ENCODE assay signal across 21 mouse cellular contexts in the genomic region with DNA sequence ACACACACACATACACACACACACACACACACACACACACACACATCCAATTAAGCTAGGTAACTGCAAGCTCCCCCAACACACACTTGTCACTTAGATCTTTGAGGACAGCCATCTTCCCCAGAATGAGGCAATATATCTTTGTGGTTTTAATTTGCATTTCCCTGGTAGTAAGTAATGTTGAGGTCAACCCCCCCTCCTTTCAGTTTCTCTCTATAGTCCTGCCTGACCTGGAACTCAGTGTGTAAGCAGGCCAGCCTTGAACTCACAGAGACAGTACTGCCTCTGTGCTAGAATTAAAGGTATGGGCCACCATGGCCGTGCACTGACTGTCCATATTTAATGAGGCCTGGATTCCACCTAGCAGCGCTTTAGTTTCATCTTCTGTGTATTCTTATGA. TPM values are rescaled to one million over a fixed set of nuclear protein-coding genes. Genes with fewer than 3 reads are reported as not detected.
DNase-seq lines count a peak whose midpoint lies in the region; ATAC-seq lines count a peak whose summit lies in the region.
"Had no signal": no experiment of that assay in that cellular context is flagged by ENCODE, and none has a peak within 500 bp of the region (broad histone marks: within the 10 kb centered on the region; RNA-seq: fewer than 3 reads in every experiment).

No protein-coding gene starts in this region.

- DNase-seq in A20 (ENCODE audit: low read depth, low spot score): peak; percentile 68
- DNase-seq in CD4-positive helper T cell, adult 2 months (ENCODE audit: low read depth, low spot score): peak; percentile 71
- DNase-seq in naive thymus-derived CD4-positive, alpha-beta T cell, adult 2 months (ENCODE audit: low read depth): peak; percentile 54
- no peak for DNase-seq in frontal cortex, postnatal 25 days (ENCODE audit: low spot score in 2 of 2)
- DNase-seq in cerebellum, postnatal 25 days: no peak
- DNase-seq: cerebellum, postnatal 10 days; kidney, adult 8-10 months; thymus, adult 2 months had no signal

- no peak overlapping the region for H3K27ac ChIP-seq in forebrain, embryonic 16.5 days (ENCODE audit: low read length)
- H3K27ac ChIP-seq: forebrain, embryonic 12.5 days; midbrain, embryonic 10.5 days; stomach, embryonic 15.5 days had no signal

- no peak overlapping the region for H3K4me3 ChIP-seq in forebrain, embryonic 16.5 days (replicated peaks; ENCODE audit: low read length)
- H3K4me3 ChIP-seq: forebrain, embryonic 12.5 days; heart, embryonic 12.5 days; midbrain, embryonic 10.5 days; stomach, embryonic 15.5 days had no signal

- H3K9ac ChIP-seq in forebrain, embryonic 16.5 days (replicated peaks; ENCODE audit: low read depth, low read length): no peak overlapping the region
- H3K9ac ChIP-seq: forebrain, embryonic 12.5 days; heart, embryonic 12.5 days; stomach, embryonic 15.5 days had no signal

- H3K4me2 ChIP-seq in forebrain, embryonic 16.5 days (ENCODE audit: low read length): no peak overlapping the region
- H3K4me2 ChIP-seq: forebrain, embryonic 12.5 days; heart, embryonic 12.5 days; stomach, embryonic 15.5 days had no signal

- peak; percentile 78 for ATAC-seq in granulocyte monocyte progenitor cell, adult 5-6 weeks (replicated peaks; ENCODE audit: poor library complexity, severe bottlenecking)
- ATAC-seq in forebrain, embryonic 16.5 days: no peak
- ATAC-seq: hindbrain, embryonic 16.5 days; Patski had no signal

- 0 out of 2 replicates have a peak, but pooled peaks cover 3% of the 10 kb centered on the region for H3K27me3 ChIP-seq in forebrain, embryonic 16.5 days (replicated peaks; ENCODE audit: control insufficient read depth, insufficient read depth, low read length)

- H3K9me3 ChIP-seq in forebrain, embryonic 16.5 days (ENCODE audit: control insufficient read depth, low read length): no peaks in the 10 kb centered on the region
- H3K9me3 ChIP-seq: forebrain, embryonic 12.5 days; heart, embryonic 12.5 days; midbrain, embryonic 10.5 days; stomach, embryonic 15.5 days had no signal

- peaks cover 6% of the 10 kb centered on the region for H3K4me1 ChIP-seq in forebrain, embryonic 16.5 days (replicated peaks; ENCODE audit: control insufficient read depth, insufficient read depth, low read length)
- H3K4me1 ChIP-seq: stomach, embryonic 15.5 days had no signal

- no peaks in the 10 kb centered on the region for H3K36me3 ChIP-seq in forebrain, embryonic 16.5 days (ENCODE audit: control insufficient read depth, insufficient read depth)
- H3K36me3 ChIP-seq: forebrain, embryonic 12.5 days; heart, embryonic 12.5 days; midbrain, embryonic 10.5 days; stomach, embryonic 15.5 days had no signal

- 69% methylated on average over 2 of the region's 2 CpGs for WGBS in forebrain, embryonic 16.5 days

RNA-seq across cellular contexts. Expression of a gene that starts 7.6 kb away (rescaled TPM):
- total RNA-seq in granulocyte monocyte progenitor cell, adult 5-6 weeks (2014; fragmentation: Nextera tagmentation): not detected in 2 replicates
- total RNA-seq in granulocyte monocyte progenitor cell, adult 5-6 weeks (2017): not detected in 2 replicates
- polyA plus RNA-seq in forebrain, embryonic 16.5 days (2015; fragmentation: Nextera tagmentation; extraction: Ambion mirVana): not detected in 2 replicates
- total RNA-seq: heart, postnatal 36 days; layer of hippocampus, postnatal 14 days; left cerebral cortex, postnatal 14 days; liver, adult 2 months had no signal
- polyA plus RNA-seq: forebrain, embryonic 12.5 days; heart, embryonic 12.5 days; hindbrain, embryonic 16.5 days; liver, adult 2 months; lung, embryonic 16.5 days; midbrain, embryonic 10.5 days; Patski; stomach, embryonic 15.5 days had no signal

RNA-seq across cellular contexts. Expression of a gene that starts 42.4 kb away (rescaled TPM):
- total RNA-seq in granulocyte monocyte progenitor cell, adult 5-6 weeks (2014; fragmentation: Nextera tagmentation): 0.88 and 5.0 TPM in 2 replicates
- total RNA-seq in granulocyte monocyte progenitor cell, adult 5-6 weeks (2017): 2.1 and 2.6 TPM in 2 replicates
- 24.9 and 26.7 TPM in 2 replicates for polyA plus RNA-seq in forebrain, embryonic 16.5 days (2015; fragmentation: Nextera tagmentation; extraction: Ambion mirVana)

Comparison
In these comparisons a context has a peak if more than half of its experiments do, and no peak if none do; other contexts are left out.
1. DNase-seq: peak in A20 (single experiment), CD4-positive helper T cell, adult 2 months (single experiment) and naive thymus-derived CD4-positive, alpha-beta T cell, adult 2 months (single experiment); none in frontal cortex, postnatal 25 days (0 of 2) and cerebellum, postnatal 25 days (0 of 2).